In the genomic region with DNA sequence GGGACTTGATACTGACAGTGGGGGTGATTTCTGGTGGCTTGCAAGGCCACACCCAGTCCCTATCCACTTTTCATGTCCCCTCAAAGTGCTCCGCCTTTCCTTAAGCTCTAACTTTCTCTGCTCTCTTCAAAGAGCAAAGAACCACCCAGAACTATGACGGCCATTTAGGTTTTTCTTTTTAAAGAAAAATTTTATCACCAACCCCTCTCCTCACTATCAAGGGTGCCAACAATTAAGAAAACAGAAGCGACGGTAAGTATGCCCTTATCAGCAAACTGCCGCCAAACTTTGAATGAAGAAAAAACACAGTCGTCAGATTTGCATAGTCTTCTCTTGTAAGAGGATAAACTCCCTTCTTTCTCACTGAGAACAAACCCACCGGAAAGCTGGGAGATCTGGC, we compare ENCODE assay signal across 8 mouse cellular contexts. TPM values are rescaled to one million over a fixed set of nuclear protein-coding genes. Genes with fewer than 3 reads are reported as not detected.
DNase-seq lines count a peak whose midpoint lies in the region; ATAC-seq and TF ChIP-seq lines count a peak whose summit lies in the region.

No protein-coding gene starts in this region.

- no peak for TF ChIP-seq CTCF in midbrain, postnatal 0 days (IDR thresholded peaks at IDR 0.05)

- peak overlapping the region; percentile 99 for H3K4me2 ChIP-seq in lung, embryonic 15.5 days
- H3K4me2 ChIP-seq in intestine, embryonic 16.5 days (ENCODE audit: low read depth, low read length) = peak overlapping the region; percentile 94
- peak overlapping the region; percentile 89 for H3K4me2 ChIP-seq in midbrain, postnatal 0 days (ENCODE audit: low read depth, low read length, poor library complexity, severe bottlenecking)

- DNase-seq in lung, adult 18-20 months = no peak
- DNase-seq in embryonic facial prominence, embryonic 10.5 days (ENCODE audit: low spot score) = no peak
- DNase-seq in midbrain, postnatal 0 days (ENCODE audit: low spot score) = no peak
- no peak for DNase-seq in adrenal gland, postnatal 36 days
- no peak for DNase-seq in urinary bladder, adult 18-20 months (ENCODE audit: low spot score in 2 of 2)
- no peak for DNase-seq in frontal cortex, adult 2 months (ENCODE audit: extremely low spot score in 1 of 2, low spot score in 1 of 2)

- WGBS in lung, embryonic 15.5 days = 0% methylated on average over 7 of the region's 7 CpGs
- under 1% methylated on average over 7 of the region's 7 CpGs for WGBS in embryonic facial prominence, embryonic 10.5 days
- WGBS in intestine, embryonic 16.5 days = under 1% methylated on average over 7 of the region's 7 CpGs
- WGBS in midbrain, postnatal 0 days = under 1% methylated on average over 7 of the region's 7 CpGs

- H3K4me1 ChIP-seq in lung, embryonic 15.5 days = peaks cover 13% of the 10 kb centered on the region
- peaks cover 25% of the 10 kb centered on the region for H3K4me1 ChIP-seq in embryonic facial prominence, embryonic 10.5 days
- H3K4me1 ChIP-seq in intestine, embryonic 16.5 days (ENCODE audit: control insufficient read depth, insufficient read depth, low read length) = peaks cover 12% of the 10 kb centered on the region
- H3K4me1 ChIP-seq in midbrain, postnatal 0 days (ENCODE audit: insufficient read depth, low read length) = no peaks in the 10 kb centered on the region; the same call in none of the 2 replicates

- no peaks in the 10 kb centered on the region for H3K27me3 ChIP-seq in lung, embryonic 15.5 days
- H3K27me3 ChIP-seq in embryonic facial prominence, embryonic 10.5 days (replicated peaks; ENCODE audit: low read depth, poor library complexity, severe bottlenecking) = no peaks in the 10 kb centered on the region
- H3K27me3 ChIP-seq in intestine, embryonic 16.5 days (replicated peaks; ENCODE audit: control insufficient read depth, insufficient read depth, low read length) = no peaks in the 10 kb centered on the region
- no peaks in the 10 kb centered on the region for H3K27me3 ChIP-seq in midbrain, postnatal 0 days (ENCODE audit: insufficient read depth, low read length)

- peak overlapping the region; percentile 66 for H3K9ac ChIP-seq in lung, embryonic 15.5 days
- H3K9ac ChIP-seq in intestine, embryonic 16.5 days (ENCODE audit: low read depth, low read length) = peak overlapping the region; percentile 78
- H3K9ac ChIP-seq in midbrain, postnatal 0 days (replicated peaks; ENCODE audit: low read length, poor library complexity, severe bottlenecking) = peak overlapping the region; percentile 78; the same call in 1 of the 2 replicates

- no peak for ATAC-seq in lung, embryonic 15.5 days (ENCODE audit: borderline replicate concordance, extremely low read depth, low FRiP score, low TSS enrichment)
- ATAC-seq in intestine, embryonic 16.5 days = no peak
- ATAC-seq in midbrain, postnatal 0 days (ENCODE audit: low FRiP score) = no peak

- H3K36me3 ChIP-seq in lung, embryonic 15.5 days = no peaks in the 10 kb centered on the region
- H3K36me3 ChIP-seq in embryonic facial prominence, embryonic 10.5 days (replicated peaks) = peaks cover 3% of the 10 kb centered on the region; the same call in 1 of the 2 replicates
- no peaks in the 10 kb centered on the region for H3K36me3 ChIP-seq in intestine, embryonic 16.5 days (ENCODE audit: control insufficient read depth, insufficient read depth, low read length)
- no peaks in the 10 kb centered on the region for H3K36me3 ChIP-seq in midbrain, postnatal 0 days (ENCODE audit: insufficient read depth, low read length)

- H3K27ac ChIP-seq in lung, embryonic 15.5 days = 0 out of 2 replicates have a peak overlapping the region, but pooled peaks have one; percentile 94
- peak overlapping the region; percentile 89 for H3K27ac ChIP-seq in embryonic facial prominence, embryonic 10.5 days (replicated peaks)
- H3K27ac ChIP-seq in intestine, embryonic 16.5 days (ENCODE audit: low read length) = no peak overlapping the region
- no peak overlapping the region for H3K27ac ChIP-seq in midbrain, postnatal 0 days (ENCODE audit: low read depth, low read length)

- H3K4me3 ChIP-seq in lung, embryonic 15.5 days = peak overlapping the region; percentile 97
- peak overlapping the region; percentile 84 for H3K4me3 ChIP-seq in embryonic facial prominence, embryonic 10.5 days
- H3K4me3 ChIP-seq in intestine, embryonic 16.5 days (ENCODE audit: low read length) = peak overlapping the region; percentile 84
- peak overlapping the region; percentile 88 for H3K4me3 ChIP-seq in midbrain, postnatal 0 days (ENCODE audit: low read depth, low read length)

- H3K9me3 ChIP-seq in lung, embryonic 15.5 days = no peaks in the 10 kb centered on the region
- H3K9me3 ChIP-seq in embryonic facial prominence, embryonic 10.5 days = no peaks in the 10 kb centered on the region
- H3K9me3 ChIP-seq in intestine, embryonic 16.5 days (ENCODE audit: control insufficient read depth, low read length) = no peaks in the 10 kb centered on the region
- no peaks in the 10 kb centered on the region for H3K9me3 ChIP-seq in midbrain, postnatal 0 days (ENCODE audit: low read length)

RNA-seq across cellular contexts. Expression of a gene that starts 0.5 kb away (rescaled TPM):
- 12.1 and 12.5 TPM in 2 replicates for polyA plus RNA-seq in lung, embryonic 15.5 days (2015; fragmentation: Nextera tagmentation; extraction: Ambion mirVana)
- polyA plus RNA-seq in embryonic facial prominence, embryonic 10.5 days (2016; fragmentation: Nextera tagmentation; extraction: Ambion mirVana) = 20.1 and 24.7 TPM in 2 replicates
- polyA plus RNA-seq in intestine, embryonic 16.5 days (2015; fragmentation: Nextera tagmentation; extraction: Ambion mirVana) = 11.9 and 15.2 TPM in 2 replicates
- total RNA-seq in midbrain, postnatal 0 days (2014; rRNA removed) = 3.0 and 9.6 TPM in 2 replicates
- polyA plus RNA-seq in midbrain, postnatal 0 days (2015; fragmentation: Nextera tagmentation; extraction: Ambion mirVana) = 3.2 and 3.9 TPM in 2 replicates
- 1 to 10 TPM; 4.5 to 7.5 TPM for total RNA-seq in adrenal gland, postnatal 36 days (2021)
- polyA plus RNA-seq in frontal cortex, adult 2 months (2012; rRNA removed) = 5.6 and 5.7 TPM in 2 replicates

RNA-seq across cellular contexts. Expression of a gene that starts 0.9 kb away (rescaled TPM):
- 4.8 and 6.3 TPM in 2 replicates for polyA plus RNA-seq in lung, embryonic 15.5 days (2015; fragmentation: Nextera tagmentation; extraction: Ambion mirVana)
- polyA plus RNA-seq in embryonic facial prominence, embryonic 10.5 days (2016; fragmentation: Nextera tagmentation; extraction: Ambion mirVana) = 3.6 and 4.3 TPM in 2 replicates
- polyA plus RNA-seq in intestine, embryonic 16.5 days (2015; fragmentation: Nextera tagmentation; extraction: Ambion mirVana) = 8.8 and 8.9 TPM in 2 replicates
- 35.1 and 36.0 TPM in 2 replicates for total RNA-seq in midbrain, postnatal 0 days (2014; rRNA removed)
- polyA plus RNA-seq in midbrain, postnatal 0 days (2015; fragmentation: Nextera tagmentation; extraction: Ambion mirVana) = 63.9 and 67.0 TPM in 2 replicates
- 10 to 100 TPM in 1 of 2 experiments, 1 to 10 TPM in 1; 7.9 to 17.2 TPM for total RNA-seq in adrenal gland, postnatal 36 days (2021)
- polyA plus RNA-seq in frontal cortex, adult 2 months (2012; rRNA removed) = 20.2 and 23.3 TPM in 2 replicates

RNA-seq across cellular contexts. Expression of a gene that starts 52.8 kb away (rescaled TPM):
- polyA plus RNA-seq in lung, embryonic 15.5 days (2015; fragmentation: Nextera tagmentation; extraction: Ambion mirVana) = 23.8 and 27.7 TPM in 2 replicates
- 20.7 and 21.1 TPM in 2 replicates for polyA plus RNA-seq in embryonic facial prominence, embryonic 10.5 days (2016; fragmentation: Nextera tagmentation; extraction: Ambion mirVana)
- 23.7 and 24.7 TPM in 2 replicates for polyA plus RNA-seq in intestine, embryonic 16.5 days (2015; fragmentation: Nextera tagmentation; extraction: Ambion mirVana)
- total RNA-seq in midbrain, postnatal 0 days (2014; rRNA removed) = 15.6 and 27.1 TPM in 2 replicates
- 11.2 and 13.7 TPM in 2 replicates for polyA plus RNA-seq in midbrain, postnatal 0 days (2015; fragmentation: Nextera tagmentation; extraction: Ambion mirVana)
- total RNA-seq in adrenal gland, postnatal 36 days (2021) = 10 to 100 TPM; 23.1 to 27.0 TPM
- 7.2 and 9.4 TPM in 2 replicates for polyA plus RNA-seq in frontal cortex, adult 2 months (2012; rRNA removed)

Comparison
In these comparisons a context has a peak if more than half of its experiments do, and no peak if none do; other contexts are left out.
1. H3K27ac ChIP-seq: peak in lung, embryonic 15.5 days (single experiment) and embryonic facial prominence, embryonic 10.5 days (single experiment); none in intestine, embryonic 16.5 days (single experiment) and midbrain, postnatal 0 days (single experiment).
2. Peak in every context shown above with its lines, with median percentiles within 50 percentile points of each other: H3K4me2 ChIP-seq, H3K4me3 ChIP-seq and H3K9ac ChIP-seq.